Mouse (Mus musculus): ENCODE data around the gene Pfkm.

Gene Pfkm

GRCm38 (mm10) chr15:98092372-98093120 is at the start of gene Pfkm:
Gene Pfkm (plus strand): TSS chr15:98092589.
- no peak for DNase-seq (ENCODE audit: low read depth, low spot score)

GRCm38 (mm10) chr15:98043967-98044366 is 48.4 kb upstream of the Pfkm start:
- no peak for DNase-seq (ENCODE audit: low read depth, low spot score)

GRCm38 (mm10) chr15:98044387-98044786 is 48.0 kb upstream of the Pfkm start:
- peak; percentile 31 for DNase-seq (ENCODE audit: low read depth, low spot score)

- DNase-seq (ENCODE audit: low read depth, low spot score), result no peak
These were observed 43.3 kb upstream of the Pfkm start for GRCm38 (mm10) chr15:98048918-98049700.

- DNase-seq (ENCODE audit: low read depth, low spot score), result no peak
These were observed 40.7 kb upstream of the Pfkm start for GRCm38 (mm10) chr15:98051685-98052084.

DNA sequence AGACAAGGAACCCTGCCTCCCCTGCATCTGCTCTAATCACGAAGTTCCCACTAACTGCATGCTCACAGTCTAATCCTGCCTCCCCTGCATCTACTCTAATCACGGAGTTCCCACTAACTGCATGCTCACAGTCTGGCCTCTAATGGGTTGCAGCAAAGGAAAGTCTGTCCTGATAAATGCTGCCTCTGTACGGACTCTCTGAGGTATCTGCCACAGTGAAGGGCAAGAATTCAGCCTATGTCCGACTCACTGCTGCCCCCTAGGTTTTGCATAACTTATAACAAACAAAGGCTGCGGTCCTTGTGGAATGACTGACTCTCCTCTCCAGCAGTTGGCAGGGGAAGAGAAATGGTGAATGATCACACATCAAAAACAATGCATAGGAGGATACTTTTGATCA is 37.1 kb upstream of the Pfkm start:
- DNase-seq (ENCODE audit: low read depth, low spot score), result peak; percentile 79

GRCm38 (mm10) chr15:98065881-98066280 is 26.5 kb upstream of the Pfkm start:
- DNase-seq (ENCODE audit: low read depth, low spot score), result no peak

DNA sequence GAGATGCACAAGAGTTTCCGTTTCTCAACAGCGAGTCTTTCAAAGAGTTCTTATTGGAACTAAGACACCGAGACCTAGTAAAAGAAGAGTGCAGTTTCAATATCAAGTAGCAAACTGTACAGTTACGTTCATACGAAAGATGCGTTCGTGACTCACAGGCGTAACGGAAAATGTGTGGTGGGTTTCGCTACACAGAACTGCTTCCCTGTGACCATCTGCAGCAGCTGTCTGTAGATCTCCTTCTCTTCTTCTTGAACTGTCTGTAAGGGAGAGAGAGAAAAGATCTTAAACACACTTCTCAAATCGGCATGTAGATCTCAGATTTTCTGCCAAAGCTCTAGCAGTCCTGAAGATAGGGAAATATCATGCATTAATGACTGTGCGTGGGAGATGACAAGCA is 25.8 kb upstream of the Pfkm start:
- DNase-seq (ENCODE audit: low read depth, low spot score), result no peak

DNA sequence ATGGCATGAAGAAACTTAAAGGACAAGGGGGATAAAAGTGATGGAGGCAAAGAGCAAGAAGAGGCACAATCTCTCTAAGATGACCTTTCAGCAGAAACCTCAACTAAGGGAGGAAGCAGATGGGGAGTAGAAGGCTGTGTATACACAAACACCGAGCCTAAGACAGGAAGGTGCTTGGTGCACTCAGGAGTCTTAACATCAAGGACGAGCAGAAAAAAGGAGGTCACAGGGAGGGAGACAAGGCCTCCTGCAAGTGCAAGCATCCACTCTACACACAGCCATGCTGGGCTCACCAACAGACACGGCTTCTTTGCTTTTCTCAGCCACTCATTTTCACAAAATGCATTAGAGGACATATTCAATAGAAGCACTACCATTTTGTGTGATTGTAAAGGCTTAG is 24.9 kb upstream of the Pfkm start:
- no peak for DNase-seq (ENCODE audit: low read depth, low spot score)

GRCm38 (mm10) chr15:98068506-98068905 is 23.9 kb upstream of the Pfkm start:
- DNase-seq (ENCODE audit: low read depth, low spot score), result no peak

DNA sequence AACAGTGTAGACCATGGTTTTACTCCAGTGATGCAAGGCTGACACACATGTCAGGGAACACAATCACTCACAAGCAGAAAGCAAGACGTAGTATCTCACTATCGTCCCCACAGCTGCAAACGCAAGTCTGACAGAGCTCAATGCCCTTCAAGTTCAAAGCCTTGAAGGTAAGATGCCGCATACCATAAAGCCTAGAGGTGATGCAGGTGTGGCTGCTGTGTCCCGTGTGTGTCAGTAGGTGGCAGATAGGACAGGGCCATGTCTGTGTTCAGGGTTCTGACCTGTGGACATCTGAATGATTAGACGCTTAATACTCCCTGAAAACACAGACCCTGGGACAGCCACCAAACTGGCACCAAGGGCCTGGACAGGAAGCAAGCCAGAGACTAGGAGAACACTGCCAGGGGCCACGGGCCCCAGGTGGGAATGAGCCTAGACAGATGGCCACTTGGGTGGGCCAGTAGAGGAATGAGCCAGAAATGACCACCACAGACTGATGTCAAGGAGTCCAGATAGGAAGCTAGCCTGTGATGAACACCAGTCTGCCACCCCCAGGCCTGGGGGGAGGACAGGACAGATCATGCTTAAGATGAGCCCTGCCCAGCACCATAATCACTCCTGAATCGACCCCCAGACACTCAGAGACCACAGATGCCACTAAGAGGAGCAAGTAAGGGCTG is 22.7 kb upstream of the Pfkm start:
- no peak for DNase-seq (ENCODE audit: low read depth, low spot score)

DNA sequence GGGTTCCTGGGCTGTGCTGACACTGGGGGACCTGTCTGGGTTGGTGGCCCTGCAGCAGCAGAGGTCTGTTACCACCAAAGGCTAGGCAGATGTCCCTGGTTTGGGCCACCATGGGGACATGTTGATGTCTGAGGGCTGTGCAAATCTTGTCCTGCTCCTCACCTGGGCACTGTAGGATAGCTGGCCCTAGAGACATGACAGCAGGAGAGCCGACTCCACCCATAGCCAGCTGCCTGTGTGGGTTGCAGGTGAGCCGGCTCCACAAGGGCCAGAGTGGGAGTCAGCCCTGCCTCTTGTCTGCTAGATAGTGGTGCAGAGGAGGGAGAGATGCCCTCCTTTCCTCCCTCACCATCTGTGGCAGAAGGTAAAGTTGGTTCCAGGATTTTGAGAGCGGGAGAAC is 22.0 kb upstream of the Pfkm start:
- no peak for DNase-seq (ENCODE audit: low read depth, low spot score)

GRCm38 (mm10) chr15:98074521-98074920 is 17.9 kb upstream of the Pfkm start:
- no peak for DNase-seq (ENCODE audit: low read depth, low spot score)

DNA sequence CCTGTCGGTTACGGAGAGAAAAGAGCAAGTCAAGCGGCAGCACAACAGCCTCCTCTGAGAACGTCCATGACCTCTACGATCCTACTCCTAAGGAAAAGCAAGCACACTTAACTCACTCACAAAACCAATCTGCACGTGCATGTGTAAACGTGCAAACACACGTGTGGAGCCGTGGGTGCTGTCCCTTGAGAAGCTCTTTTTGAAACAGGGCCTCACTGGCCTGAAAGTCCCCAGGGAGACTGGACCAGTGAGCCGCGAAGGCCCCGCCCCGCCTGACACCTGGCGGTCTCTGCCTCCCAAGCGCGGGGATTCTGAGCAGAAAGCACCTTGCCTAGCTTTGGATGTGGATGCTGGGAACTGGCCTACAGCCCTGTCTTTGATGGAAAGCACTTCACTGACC is 17.4 kb upstream of the Pfkm start:
- no peak for DNase-seq (ENCODE audit: low read depth, low spot score)

DNA sequence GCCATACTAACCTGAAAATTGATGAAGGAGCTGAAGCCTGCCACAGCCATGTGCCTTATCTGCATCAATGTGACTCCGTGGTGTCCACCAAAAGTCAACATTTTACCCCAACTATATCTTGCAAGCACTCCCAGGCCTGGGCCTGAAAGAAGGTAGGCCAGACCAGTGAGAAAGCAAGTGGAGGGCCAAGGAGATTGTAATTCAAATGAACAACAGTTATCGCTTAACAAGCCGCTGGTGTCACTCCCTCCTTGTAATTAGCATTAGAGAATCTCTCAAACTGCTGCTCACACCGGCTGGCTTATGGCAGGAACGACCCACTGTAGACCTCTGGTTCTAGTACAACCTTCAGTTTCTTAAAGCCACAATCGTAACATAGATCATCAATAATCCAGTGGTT is 15.5 kb upstream of the Pfkm start:
- peak; percentile 69 for DNase-seq (ENCODE audit: low read depth, low spot score)

DNA sequence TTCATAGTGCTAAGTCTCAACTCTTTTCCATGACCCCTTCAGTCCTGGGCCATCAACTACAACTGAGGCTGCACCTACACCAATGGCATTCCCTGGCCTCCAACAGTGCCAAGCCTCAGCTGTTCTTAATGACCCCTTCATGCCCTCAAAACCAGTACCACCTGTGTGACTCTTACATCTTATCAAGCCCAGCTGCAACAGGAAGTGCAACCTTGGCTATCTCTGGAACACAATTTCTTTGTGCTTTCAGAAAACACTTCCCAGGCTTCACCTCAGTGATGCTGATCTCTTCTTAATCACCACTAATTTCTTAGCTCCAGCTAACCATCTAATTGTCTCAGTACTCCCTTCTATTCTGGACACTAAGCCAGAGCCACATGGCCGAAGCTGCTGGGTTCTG is 3.5 kb upstream of the Pfkm start:
- no peak for DNase-seq (ENCODE audit: low read depth, low spot score)

- DNase-seq (ENCODE audit: low read depth, low spot score), result no peak
These were observed 2.8 kb upstream of the Pfkm start for GRCm38 (mm10) chr15:98089421-98090183.

GRCm38 (mm10) chr15:98091841-98092240 is 548 bp upstream of the Pfkm start:
- no peak for DNase-seq (ENCODE audit: low read depth, low spot score)

DNA sequence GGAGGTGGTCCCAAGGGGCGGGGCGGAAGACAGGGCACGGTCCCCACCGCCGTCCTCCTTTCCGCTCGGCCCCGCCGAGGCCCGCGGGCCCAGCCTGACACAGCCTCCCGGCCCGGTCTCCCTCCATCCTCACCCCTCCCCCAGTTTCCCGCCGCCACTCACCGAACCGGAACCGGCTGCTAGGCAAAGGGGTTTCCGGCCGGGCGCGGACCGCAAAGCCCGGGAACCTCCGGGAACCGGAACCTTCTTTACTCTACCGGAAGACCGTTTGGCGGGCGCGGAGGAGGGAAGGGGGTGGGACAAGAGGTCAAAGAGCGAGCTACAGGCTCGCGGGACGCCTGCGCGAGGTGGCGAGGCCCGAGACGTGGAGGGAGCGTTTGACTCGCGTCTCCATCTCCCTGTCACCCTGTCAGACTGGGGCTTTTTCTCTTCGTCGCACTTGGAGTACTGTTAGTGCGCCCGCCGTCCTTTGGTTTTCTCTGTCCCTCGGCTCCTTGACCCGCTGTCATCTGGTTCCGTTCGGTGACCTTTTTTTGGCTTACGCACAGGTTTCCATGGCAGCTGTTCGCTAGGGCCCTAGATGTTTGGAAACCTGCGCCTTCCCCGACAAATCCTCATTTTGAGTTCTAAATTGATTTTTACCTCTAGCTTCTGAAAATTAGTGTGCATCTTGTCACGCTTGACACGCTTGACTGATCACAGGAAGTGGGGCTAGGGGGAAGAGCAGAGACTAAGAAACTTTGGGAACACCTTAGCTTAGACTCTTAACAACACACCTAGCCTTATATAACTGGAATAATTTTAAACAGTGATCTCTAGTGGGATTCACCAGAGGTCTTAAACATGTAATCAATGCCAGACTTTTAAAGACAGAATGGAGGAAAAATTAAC is 977 bp downstream of the Pfkm start, which contains the start of gene Senp1:
Senp1 (minus strand) TSS at position 624 of the 891 bp plus-strand sequence.
- peak; percentile 88 for DNase-seq (ENCODE audit: low read depth, low spot score)

DNA sequence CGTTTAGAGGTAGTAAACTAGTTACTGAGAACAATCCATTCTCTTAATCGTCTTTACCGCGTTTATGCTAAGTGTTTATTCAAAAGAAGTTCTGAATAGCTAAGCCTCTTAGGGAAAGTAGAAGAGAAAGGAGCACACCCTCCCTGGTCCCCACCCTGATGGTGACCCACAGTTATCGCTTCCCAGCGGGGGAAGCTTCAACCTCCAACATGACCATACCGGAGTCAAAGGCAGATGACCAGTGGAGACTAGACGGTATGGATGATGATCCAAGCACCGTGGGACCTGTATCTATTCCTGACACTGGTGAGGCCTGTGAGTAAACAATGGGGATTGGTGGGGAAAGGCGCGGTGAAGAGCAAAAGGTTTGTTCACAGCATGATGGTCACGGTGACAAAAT is 2.5 kb downstream of the Pfkm start:
- no peak for DNase-seq (ENCODE audit: low read depth, low spot score)

- DNase-seq (ENCODE audit: low read depth, low spot score), result peak; percentile 82
These were observed 4.6 kb downstream of the Pfkm start for GRCm38 (mm10) chr15:98096957-98097356.
